Mouse (Mus musculus): ENCODE measurements around the gene Sar1b.
"Not testable (repeated sequence)": the region's sequence is repeated elsewhere in the genome, so short reads cannot be mapped to it uniquely, and the experiment has no call there.

The Sar1b gene

DNA sequence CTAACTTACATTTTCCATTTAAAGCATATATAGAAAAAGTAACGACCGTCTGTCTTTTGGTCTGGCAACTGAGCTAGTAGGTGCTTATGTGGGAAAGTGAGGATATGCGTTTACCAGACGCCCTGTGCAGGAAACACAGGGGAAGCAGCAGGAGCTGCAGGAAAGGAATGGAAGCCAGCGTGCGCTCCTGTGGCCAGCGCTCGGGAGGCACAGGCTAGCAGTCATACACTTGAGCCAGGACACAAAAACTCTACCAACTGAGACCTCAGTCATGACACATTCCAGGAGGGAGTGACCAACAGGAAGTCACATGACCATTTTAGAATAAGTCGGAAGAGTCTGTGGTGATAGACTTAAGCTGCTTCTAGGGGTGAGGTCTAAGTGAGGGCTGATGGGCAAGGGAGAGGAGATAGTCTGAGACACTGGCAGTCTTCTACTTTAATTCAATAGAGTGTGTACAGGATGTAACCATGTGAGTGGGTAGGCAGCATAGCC lies 17.3 kb downstream of the Sar1b start:
- DNase-seq, result no peak

DNA sequence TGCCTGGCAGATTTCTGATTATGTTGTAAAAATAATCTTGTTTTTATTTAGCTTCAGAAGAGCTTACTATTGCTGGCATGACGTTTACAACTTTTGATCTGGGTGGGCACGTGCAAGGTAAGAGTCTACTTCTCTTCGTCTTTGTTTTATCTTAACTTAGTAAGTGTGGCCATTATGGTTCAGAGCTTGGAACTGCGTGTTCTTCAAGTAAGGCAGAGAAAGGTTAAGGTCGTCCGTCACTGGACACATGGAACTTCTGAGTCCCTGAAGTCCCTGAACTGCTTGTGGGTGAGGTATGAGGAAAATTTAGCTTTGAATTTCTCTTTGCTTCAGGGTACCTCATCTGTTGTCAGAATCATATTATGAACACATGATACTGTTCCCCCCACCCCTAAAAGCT lies 19.2 kb downstream of the Sar1b start:
- no peak for DNase-seq

DNA sequence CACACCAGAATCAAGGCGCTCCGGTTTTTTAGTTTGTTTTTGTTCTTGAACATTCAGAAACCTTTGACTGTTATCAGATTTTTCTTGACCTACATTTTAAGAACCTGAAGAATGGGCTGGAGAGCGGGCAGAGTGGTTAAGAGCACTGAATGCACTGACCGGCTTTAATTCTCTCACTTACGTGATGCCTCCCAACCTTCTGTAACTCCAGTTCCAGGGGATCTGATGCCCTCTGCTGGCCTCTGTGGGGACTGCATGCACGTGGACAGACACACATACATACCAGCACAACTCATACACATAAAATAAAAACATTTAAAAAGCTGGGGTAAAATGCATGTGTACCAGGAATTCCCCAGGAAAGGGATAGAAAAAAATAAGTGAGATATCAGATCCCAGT lies 22.4 kb downstream of the Sar1b start:
- DNase-seq, result no peak

DNA sequence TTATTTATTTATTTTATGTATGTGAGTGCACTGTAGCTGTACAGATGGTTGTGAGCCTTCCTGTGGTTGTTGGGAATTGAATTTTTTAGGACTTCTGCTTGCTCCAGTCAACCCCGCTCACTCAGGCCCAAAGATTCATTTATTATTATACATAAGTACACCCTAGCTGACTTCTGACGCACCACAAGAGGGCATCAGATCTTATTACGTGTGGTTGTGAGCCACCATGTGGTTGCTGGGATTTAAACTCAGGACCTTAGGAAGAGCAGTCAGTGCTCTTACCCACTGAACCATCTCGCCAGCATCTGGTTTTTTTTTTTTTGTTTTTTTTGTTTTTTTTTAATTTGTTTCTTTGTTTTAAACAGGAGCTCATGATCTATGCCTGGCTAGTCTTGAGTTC lies 26.2 kb downstream of the Sar1b start:
- DNase-seq, result not testable (repeated sequence)

DNA sequence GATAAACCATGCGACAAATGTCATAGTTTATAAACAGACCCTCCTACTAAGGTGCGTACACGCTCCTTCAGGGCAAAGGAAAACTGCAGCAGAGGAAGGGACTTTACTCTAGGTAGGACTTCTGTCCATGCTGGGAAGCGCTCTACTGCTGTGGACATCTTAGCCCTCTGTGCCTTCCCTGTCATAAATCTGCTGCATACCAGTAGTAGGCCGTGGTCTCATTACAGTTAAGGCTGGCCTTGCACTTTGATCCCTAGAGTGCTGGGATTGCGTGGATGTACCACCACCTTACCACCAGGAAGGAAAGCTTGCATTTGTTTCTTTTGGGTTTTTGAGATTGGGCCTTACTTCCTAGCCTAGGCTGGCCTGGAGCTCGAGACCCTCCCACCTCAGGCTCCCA lies 27.2 kb downstream of the Sar1b start:
- no peak for DNase-seq

DNA sequence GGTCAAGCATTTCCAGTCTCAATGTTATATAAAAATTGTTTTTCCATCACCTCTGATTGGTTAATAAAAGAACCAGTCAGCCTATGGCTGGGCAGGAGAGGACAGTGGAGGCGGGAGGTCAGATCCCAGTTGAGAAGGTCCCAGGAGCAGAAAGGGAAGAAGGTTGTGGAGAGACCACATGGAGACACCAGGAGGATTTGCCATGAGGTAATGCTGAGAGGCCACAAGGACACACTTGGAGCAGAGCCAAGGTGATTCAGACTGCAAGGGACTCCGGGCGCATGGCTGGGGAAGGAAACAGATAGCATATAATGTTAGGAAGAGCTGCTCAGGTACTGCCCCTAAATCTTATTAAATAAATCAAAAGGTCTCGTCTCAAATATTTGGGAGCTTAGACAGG lies 32.8 kb downstream of the Sar1b start:
- DNase-seq, result no peak

DNA sequence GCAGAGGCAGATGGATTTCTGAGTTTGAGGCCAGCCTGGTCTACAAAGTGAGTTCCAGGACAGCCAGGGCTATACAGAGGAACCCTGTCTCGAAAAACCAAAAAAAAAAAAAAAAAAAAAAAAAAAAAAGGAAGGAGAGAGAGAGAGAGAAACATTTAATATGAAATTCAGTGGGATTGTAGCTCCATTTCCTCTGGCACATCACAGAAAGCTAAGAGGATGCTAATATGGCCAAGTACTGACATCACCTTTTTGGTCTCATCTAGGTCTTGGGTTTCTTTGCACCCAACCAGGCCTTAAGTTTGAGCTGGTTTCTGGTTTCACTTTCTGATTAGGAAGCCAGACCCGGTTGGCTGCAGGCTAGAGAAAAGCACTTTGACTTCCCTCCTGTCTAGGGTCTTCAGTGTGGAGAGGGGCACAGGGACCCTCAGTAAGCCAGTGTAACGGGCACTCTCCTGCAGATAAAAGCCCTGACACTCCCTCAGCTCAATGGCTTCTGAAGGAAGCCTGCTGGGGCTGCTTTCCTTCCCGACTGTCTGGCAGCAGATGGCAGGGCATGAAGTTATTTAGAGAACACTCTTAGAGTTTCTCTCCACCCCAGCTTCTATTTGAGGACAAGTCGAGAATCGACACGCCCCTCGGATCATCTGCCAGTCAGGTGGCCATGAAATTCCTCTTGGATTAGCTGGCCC lies 37.3 kb downstream of the Sar1b start:
- DNase-seq, result no peak

DNA sequence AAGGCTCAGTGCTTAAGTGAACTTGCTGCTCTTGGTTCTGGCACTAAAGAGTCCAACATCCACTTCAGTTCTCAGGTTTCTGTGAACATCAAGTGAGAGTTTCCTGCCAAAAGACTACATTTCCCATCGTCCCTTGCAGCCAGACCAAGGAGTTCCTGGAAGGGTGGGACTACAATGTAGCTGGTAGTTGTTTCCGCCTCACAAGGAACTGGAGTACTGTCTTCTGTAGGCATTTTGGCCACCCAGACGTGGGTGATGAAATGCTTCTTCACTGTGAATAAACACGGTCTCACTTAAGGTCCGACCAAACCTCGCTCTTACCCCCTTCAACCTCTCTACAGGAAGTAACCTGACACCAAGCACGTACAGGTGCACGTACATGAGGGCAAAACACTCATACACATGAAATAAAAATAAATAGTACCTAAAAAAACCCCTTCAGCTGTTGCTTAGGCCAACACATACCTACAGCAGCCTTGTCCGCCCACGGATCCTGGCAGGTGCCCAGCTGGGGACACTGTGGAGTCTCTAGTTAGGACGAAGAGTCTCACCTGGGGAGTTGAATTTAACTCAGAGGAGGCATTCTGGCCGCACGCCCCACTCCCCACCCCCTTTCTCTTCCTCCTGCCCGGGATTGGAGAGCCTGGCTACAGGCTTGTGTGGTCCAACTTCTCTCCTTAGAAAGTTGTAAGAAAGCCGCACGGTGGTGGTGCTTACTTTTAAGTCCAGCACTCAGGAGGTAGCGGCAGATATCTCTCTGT lies 41.9 kb downstream of the Sar1b start:
- DNase-seq, result peak; percentile 84

DNA sequence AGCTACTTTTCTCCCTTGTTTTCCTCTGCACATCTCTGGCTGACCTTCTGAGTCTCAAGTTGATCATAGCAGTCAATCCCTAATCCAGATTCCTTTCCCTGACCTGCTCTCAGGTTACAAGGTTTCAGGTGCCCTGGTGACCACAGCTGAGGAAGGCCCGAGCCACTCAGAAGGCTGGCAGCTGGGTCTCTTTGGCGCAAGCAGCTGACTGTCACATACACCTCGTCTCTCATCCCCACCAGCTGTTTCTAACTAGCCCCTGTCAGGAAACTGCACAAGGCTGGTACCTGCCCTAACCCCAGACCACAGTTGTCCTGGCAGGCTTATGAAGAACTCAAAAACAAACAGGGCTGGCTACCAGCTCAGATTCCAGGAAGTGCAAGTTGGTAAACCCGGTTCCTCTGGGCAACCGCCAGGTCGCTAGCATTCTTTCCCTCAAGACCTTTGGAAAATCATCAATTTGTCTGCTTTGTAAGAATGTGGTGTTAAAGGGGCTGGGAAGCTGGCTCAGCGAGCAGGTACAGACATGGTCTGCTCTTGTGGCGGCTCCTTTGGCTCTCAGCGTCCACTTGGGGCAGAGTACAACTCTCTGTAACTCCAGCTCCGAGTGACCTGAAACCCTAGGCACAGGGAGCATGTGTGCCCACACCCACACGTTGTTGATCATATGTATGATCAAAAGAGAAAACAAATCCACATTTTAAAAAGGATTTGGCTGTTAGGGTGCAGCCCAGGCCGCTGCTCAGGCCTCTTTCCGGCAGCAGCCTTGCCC lies 43.8 kb downstream of the Sar1b start:
- DNase-seq, result no peak

DNA sequence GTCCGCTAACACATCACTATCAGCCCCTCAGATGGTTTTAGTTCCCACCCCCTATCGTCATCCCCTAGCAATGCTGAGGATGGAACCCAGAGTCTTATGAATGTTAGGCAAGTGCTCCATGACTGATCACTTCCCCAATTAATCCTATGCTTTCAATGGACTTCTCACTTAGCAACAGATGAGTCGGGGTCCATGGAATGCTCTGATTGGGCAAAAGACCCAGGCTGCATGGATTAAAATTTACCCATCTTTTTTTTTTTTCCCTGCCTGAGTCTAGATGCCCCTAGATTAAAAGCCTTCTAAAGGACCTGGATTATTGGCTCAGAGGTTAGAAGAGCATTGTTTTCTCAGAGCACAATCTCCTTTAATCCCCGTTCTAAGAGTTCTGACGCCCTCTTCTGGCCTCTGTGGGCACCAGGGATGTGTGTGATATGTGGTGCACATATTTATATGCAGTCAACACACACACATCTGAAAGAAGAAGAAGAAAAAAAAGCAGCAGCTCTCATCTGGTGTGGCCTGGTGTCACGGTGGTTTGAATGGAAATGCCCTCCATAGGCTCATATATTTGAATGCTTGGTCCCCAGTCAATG lies 46.2 kb downstream of the Sar1b start:
- DNase-seq, result no peak

DNA sequence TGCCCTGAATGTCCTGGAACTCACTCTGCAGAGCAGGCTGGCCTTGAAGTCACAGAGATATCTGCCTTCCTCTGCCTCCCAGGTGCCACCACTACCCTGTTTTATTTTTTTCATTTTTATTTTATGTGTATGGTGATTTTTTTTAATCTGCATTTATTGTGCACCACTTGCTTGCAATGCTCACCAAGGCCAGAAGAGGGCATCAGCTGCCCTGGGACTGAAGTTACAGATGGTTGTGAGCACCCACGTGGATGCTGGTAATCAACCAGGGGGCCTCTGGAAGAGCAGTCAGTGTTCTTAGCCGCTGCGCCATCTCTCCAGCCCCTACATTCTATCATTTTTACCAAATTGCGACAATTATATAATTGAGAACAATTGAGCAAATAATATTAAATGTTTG lies 47.7 kb downstream of the Sar1b start:
- no peak for DNase-seq

DNA sequence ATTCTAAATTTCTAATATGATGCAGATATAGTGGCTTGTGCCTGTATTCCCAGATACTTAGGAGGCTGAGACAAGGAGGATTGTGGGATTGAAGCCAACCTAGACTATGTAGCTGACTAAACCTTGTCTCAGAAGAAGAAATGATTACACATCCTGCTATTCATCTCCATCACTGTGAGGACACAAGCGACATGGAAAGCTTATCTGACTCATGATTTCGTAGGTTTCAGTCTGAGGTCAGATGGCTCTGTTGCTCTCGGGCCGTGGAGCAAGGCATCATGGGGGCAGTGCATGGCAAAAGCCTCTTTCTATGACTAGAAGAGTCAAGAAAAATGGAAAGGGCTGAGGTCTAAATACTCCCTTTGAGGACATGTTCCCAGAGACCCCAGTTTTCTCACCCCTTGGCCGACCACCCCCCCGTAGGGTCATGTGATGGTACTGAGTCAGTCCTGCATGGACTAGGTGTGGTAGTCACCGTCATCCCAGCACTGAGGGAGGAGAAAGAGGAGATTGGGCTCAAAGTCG lies 48.6 kb downstream of the Sar1b start:
- no peak for DNase-seq

DNA sequence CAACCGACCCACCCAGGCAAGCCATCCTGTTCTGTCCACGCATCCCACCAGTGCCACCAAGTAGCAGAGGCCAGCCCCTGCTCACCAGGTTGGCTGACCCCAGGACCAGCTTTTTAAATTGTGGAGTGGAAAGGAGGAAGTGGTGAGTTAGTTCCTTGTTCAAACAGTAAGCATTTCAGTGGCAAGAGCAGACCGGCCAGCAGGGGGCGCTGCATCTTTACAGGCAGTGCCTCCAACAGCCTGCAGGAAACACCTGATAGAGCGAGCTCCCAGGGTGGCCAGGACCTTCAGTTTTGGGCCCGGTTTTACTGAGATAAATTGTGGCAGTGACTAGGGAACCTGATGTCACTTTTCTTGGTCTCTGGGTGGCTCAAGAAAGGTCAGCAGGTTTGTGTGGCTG lies 54.3 kb downstream of the Sar1b start:
- DNase-seq, result peak; percentile 78

DNA sequence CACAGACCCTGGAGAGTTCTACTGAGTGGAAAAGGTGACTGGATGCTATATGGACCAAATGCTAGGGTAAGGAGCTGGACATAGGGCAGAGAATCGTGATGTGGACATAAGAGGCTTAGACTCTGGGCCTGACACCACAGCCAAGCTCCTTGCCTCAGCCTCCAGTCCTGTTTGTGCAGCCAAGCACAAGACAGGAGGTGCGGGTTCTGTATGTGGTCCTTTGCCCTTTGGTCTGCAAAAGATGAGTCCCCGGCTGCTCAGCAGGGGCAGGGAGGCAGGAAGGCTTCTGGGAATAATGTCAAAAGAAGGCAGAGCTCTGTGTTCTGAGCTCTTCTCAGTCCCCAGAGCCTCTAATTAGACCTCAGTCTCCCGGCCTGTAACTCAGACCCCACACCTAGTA lies 55.4 kb downstream of the Sar1b start:
- DNase-seq, result no peak

DNA sequence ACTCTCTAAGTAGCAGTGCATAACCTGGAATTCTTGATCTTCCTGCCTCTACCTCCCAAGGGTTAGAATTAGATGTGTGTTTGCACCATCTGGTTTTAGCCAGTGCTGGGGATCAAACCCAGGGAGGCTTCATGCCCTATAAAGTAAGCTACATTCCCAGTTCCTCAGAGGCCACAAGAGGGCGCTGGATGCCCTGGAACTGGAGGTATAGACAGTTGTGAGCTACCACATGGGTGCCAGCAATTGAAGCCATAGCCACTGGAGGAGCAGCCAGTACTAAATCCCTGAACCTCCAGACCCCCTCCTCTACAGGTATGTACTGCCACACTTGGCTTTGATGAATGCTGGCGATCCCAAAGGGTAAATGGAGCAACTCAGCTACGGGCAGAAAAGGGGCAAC lies 56.5 kb downstream of the Sar1b start:
- peak; percentile 65 for DNase-seq

DNA sequence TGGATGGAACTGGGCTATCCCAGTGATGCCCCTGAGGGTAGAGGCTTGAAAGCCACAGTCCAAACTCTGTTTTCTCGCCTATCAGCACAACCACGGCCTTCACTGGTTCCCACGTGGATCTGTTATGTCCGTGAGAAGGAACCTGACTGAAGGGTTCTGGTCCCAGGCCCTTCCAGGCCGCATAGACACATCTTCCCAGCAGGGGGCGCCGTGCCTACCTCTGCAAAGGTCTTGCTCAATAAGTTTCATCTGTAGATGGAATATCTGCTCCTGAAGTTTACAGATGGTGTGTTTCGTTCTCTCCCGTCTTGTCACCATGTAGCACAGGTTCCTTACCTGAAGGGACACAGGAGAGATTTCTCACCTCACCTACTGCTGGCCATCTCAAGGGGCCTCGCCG lies 57.4 kb downstream of the Sar1b start:
- peak; percentile 76 for DNase-seq

DNA sequence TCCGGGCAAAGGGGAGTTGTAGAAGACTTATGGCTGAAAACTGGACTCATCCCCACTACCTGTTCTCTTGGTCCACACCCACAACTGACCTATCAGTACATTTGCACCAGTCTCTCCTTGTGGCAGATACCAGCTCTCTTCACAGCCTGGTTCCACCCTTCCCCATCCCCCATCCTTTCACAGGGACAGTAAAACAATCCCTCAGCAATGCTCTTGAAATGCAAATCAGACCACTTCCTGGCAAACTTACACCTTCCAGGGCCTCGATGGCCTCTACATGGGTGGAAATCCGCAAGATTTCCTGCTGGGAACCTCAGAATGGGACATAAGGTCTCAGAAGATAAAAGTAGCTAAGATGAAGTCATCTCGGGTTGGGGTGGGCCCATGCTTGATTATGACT lies 59.2 kb downstream of the Sar1b start:
- no peak for DNase-seq

DNA sequence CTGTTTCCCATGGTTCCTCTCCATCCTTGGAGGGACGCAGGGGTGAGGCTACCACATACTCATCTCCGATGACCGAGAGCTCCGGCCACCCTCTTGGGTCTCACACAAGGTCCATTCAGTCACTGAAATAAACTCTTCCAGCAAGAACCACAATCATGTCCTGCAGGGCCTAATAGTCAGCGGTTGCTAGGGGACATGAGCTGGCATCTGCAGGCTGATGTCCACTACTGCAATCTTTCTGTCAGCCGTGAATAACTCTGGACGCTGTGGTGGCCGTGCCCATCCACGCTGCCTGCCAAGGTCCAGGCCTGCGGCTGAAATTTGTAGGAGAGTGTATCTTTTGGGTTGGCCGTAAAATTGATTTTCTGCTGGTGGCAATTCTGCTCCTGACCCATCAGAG lies 59.8 kb downstream of the Sar1b start:
- DNase-seq, result no peak

DNA sequence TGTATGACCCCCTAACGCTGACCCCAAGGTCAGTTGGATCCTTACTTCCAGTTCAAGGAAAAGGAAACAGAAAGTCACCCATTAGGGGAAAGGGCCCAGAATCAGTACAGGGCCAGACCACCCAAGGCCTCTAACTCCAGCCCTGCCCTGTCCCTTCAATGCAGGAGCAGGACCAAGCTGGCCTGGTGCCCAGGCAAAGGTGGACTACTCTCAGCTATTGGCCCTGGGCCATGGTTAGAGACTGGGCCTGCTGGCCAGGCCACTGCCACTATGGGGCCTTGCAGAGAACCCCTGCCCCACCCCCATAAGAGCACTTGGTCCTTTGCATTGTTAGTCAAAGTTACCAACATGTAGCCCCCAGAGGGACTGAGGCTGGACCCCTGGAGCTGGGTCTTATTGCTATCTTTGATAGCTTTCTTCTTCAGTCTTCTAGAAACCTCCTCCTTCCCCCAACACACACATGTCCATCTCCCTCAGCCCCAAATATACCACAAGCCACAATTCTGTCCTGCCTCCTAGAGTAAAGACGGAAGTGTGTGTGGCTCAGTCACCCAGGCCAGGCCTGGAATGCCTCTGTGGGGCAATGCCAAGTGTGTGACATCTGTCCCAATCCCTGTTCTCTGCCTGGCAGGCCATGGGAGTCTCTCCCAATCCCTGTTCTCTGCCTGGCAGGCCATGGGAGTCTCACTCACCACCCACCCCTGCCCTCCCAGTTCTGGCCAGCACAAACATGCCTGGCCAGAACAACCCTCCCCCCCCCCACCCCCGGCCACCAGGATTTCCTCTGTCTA lies 60.7 kb downstream of the Sar1b start:
- DNase-seq, result peak; percentile 83

DNA sequence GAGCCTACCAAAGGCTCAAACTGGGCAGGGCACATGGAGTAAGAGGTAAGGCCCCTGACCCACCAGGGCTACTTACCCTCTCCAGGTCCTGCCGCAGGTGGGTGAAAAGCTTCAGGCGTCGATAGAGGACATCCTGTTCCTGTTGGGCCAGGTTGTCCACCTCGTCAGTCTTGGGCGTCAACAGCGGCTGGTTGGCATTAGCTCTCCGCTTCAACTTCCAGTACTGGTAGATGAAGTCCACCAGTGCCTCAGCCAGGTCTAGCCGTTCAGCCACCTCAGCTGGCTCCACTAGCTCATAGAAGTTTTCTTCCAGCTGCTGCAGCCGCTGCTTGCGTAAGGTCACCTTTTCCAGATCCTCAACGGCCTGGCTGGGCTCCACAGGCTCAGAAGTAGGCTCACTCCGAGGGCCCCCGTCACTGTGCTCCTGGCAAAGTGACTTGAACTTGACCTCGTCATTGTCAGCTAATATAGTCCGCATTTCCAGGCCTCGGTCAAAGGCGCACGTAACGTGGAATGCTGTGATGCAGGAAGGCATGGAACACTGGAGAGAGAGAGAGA lies 61.5 kb downstream of the Sar1b start:
- no peak for DNase-seq

DNA sequence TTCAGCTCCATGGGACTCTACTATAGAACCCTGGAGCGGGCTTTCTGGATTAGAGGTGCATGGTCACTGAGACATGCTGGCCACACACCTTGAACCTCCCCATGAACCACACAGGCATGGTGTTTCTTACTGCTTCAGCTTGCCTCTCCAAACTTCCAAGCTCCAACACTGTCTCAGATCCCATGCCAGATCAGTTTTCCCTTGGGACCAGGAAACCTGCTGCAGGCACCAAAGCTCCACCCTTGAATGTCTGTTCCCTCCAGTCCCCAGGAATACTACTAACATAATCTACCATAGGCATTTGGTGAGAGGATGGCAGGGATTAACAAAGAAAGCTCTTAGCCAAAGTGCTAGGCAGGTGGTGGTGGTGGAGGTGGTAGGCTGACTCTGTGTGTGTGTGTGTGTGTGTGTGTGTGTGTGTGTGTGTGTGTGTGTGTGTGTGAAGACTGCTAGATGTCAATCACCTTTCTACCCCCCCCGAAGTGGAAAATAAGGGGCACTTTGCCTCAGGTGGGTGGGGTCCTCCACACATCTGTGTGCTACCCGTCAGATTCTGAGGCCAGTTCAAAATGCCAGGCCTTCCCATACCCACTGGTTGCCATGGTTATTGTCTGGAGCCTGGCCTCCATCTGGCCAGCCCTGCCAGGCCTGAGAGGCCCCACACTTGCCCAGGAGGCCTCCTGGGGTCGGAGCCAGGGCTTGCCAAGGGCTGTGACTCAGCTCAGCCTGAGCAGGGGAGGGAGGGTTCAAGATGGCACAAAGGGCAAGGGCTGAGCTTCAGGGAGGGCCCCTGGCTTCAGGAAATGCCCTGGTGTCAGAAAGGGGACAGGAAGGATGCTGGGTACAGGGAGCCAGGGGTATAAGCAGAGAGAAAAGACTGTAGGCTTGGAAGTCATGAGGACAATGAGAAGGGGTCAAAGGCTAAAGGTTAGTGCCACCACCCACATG lies 68.7 kb downstream of the Sar1b start:
- DNase-seq, result peak; percentile 95
